Mouse (Mus musculus) CH12.LX (cell line): ENCODE data around the gene Zswim7.

Source experiments
- CHD1 ChIP-seq: IDR thresholded peaks from 2 replicates; pipeline ENCODE4 v1.6.1; 2012; ENCODE audit warnings: low read depth, low read length, improper control_type of control experiment, inconsistent platforms
- CTCF ChIP-seq, 2 experiments: IDR thresholded peaks in 1 of 2; conservative IDR thresholded peaks in 1 of 2; 2 replicates each; pipeline ENCODE4 v1.5.1; 2011 to 2012; ENCODE audit warnings: low read depth in 2 of 2, low read length in 2 of 2, improper control_type of control experiment in 1 of 2, inconsistent platforms in 1 of 2, mild to moderate bottlenecking in 1 of 2, moderate library complexity in 1 of 2
- EP300 ChIP-seq: IDR thresholded peaks from 2 replicates; pipeline ENCODE4 v1.6.1; 2011; ENCODE audit warnings: low read length, improper control_type of control experiment
- IRF4 ChIP-seq: IDR thresholded peaks from 2 replicates; pipeline ENCODE4 v1.6.1; 2014; ENCODE audit warnings: low read depth, mild to moderate bottlenecking, inconsistent platforms, low read length, improper control_type of control experiment
- KAT2A ChIP-seq: IDR thresholded peaks from 2 replicates; pipeline ENCODE4 v1.6.1; 2012; ENCODE audit warnings: low read length, improper control_type of control experiment, inconsistent platforms; ENCODE audit not compliant: insufficient replicate concordance
- MXI1 ChIP-seq: IDR thresholded peaks from 2 replicates; pipeline ENCODE4 v1.6.1; 2011; ENCODE audit warnings: mild to moderate bottlenecking, low read depth, low read length, improper control_type of control experiment
- NELFE ChIP-seq: IDR thresholded peaks from 2 replicates; pipeline ENCODE4 v1.6.1; 2011; ENCODE audit warnings: low read depth, low read length, improper control_type of control experiment
- POLR2A ChIP-seq: IDR thresholded peaks from 2 replicates; pipeline ENCODE4 v1.6.1; 2011; ENCODE audit warnings: low read depth, mild to moderate bottlenecking, improper control_type of control experiment, low read length
- POLR2AphosphoS2 ChIP-seq: IDR thresholded peaks from 2 replicates; pipeline ENCODE4 v1.6.1; 2011; ENCODE audit warnings: low read depth, low read length, improper control_type of control experiment
- TCF12 ChIP-seq: IDR thresholded peaks from 2 replicates; pipeline ENCODE4 v1.6.1; 2014; ENCODE audit warnings: low read depth, mild to moderate bottlenecking, inconsistent platforms, low read length, improper control_type of control experiment
- UBTF ChIP-seq: IDR thresholded peaks from 2 replicates; pipeline ENCODE4 v1.6.1; 2012; ENCODE audit warnings: low read depth, mild to moderate bottlenecking, inconsistent platforms, low read length, improper control_type of control experiment, moderate library complexity
- ZNF384 ChIP-seq: IDR thresholded peaks from 2 replicates; pipeline ENCODE4 v1.6.1; 2012; ENCODE audit warnings: low read depth, low read length, improper control_type of control experiment, inconsistent platforms

DNA sequence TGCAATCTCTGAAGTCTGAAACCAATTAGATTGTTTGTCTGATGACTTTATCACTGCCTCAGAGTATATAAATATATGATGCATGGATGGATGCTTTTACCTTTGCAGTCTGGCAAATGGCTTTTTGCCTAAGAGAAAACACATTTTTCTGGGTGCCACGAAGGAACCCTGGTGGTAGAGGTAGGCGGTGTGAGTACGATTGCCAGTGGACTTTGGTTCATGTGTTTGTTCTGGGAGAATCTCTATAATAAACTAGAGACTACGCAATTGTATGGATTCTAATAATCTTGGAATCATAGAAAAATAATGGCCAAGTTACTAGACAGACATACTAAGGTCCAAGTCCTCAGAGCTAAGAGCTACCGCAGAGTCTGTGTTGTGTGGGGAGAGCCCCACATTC lies 33.8 kb upstream of the Zswim7 start:
- TF ChIP-seq TCF12: no peak
- TF ChIP-seq NELFE: no peak
- no peak for TF ChIP-seq CHD1
- no peak for TF ChIP-seq UBTF
- TF ChIP-seq MXI1: no peak
- TF ChIP-seq IRF4: no peak
- TF ChIP-seq CTCF (conservative IDR thresholded peaks at IDR 0.05 in 1 of 2, IDR thresholded peaks at IDR 0.05 in 1 of 2; ENCODE audit: low read depth in 2 of 2, low read length in 2 of 2): no peak
- TF ChIP-seq ZNF384: no peak
- TF ChIP-seq POLR2A: no peak
- no peak for TF ChIP-seq KAT2A
- TF ChIP-seq EP300: no peak
- no peak for TF ChIP-seq POLR2AphosphoS2
